Comparison of ENCODE assay signal across 10 mouse cellular contexts in the genomic region with DNA sequence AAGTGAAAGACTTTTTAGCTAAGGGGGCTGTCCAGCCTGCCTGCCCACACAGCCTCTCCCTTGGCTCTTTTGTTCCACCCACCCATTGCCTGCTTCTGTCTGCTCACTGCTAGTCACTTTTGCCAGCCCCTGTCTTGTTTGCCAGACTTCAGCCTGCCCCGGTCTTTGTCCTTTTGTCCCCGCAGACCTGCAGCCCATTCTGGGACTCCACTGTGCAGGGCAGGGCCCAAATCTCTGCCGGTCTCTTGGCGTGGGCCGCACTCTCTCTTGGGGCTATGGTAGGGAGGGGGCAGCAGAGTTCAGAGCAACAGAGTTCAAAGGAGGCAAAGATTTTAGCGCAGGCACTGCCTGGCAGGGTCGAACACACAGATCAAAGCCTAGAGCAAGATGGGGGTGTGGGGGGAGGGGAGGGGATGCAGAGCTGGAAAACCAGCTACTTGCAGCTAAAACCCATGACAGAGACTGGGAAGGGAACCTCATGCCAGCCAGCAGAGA. TPM values are rescaled to one million over a fixed set of nuclear protein-coding genes. Genes with fewer than 3 reads are reported as not detected.
A peak's percentile ranks its signal among the peaks of the same experiment; 100 is the strongest.
DNase-seq lines count a peak whose midpoint lies in the region; ATAC-seq lines count a peak whose summit lies in the region.
"Had no signal": no experiment of that assay in that cellular context is flagged by ENCODE, and none has a peak within 500 bp of the region (broad histone marks: within the 10 kb centered on the region; RNA-seq: fewer than 3 reads in every experiment).

No protein-coding gene starts in this region.

- peak; percentile 6 for DNase-seq in gastrocnemius, postnatal 25 days
- DNase-seq in gastrocnemius, adult 8-10 months (ENCODE audit: low spot score in 2 of 2): no peak
- DNase-seq in WW6 (ENCODE audit: low read depth, low spot score): peak; percentile 34
- DNase-seq in hindlimb bud, embryonic 11.5 days (ENCODE audit: extremely low spot score, low read depth, low spot score): peak; percentile 14
- DNase-seq in liver, embryonic 11.5 days (ENCODE audit: low spot score): peak; percentile 44
- peak; percentile 50 for DNase-seq in retina, postnatal 1 day
- DNase-seq in spleen, postnatal 10 days (ENCODE audit: low spot score in 2 of 2): no peak

- no peaks in the 10 kb centered on the region for H3K27me3 ChIP-seq in forebrain, embryonic 13.5 days
- H3K27me3 ChIP-seq in liver, embryonic 11.5 days (replicated peaks; ENCODE audit: control insufficient read depth, insufficient read depth, low read length): no peaks in the 10 kb centered on the region

- H3K4me1 ChIP-seq in forebrain, embryonic 13.5 days: peaks cover 7% of the 10 kb centered on the region
- H3K4me1 ChIP-seq in liver, embryonic 11.5 days (replicated peaks; ENCODE audit: control insufficient read depth, insufficient read depth, low read length): no peaks in the 10 kb centered on the region

- peak overlapping the region; percentile 56 for H3K9ac ChIP-seq in forebrain, embryonic 13.5 days
- no peak overlapping the region; the same call in 1 of the 2 replicates for H3K9ac ChIP-seq in liver, embryonic 11.5 days (ENCODE audit: low read depth, low read length)

- H3K4me2 ChIP-seq in forebrain, embryonic 13.5 days: peak overlapping the region; percentile 57
- H3K4me2 ChIP-seq in liver, embryonic 11.5 days: peak overlapping the region; percentile 26; the same call in 1 of the 2 replicates

- H3K9me3 ChIP-seq in forebrain, embryonic 13.5 days (replicated peaks): no peaks in the 10 kb centered on the region
- no peaks in the 10 kb centered on the region for H3K9me3 ChIP-seq in liver, embryonic 11.5 days (ENCODE audit: control insufficient read depth, low read length)

- ATAC-seq in forebrain, embryonic 13.5 days: peak; percentile 95
- peak; percentile 84 for ATAC-seq in liver, embryonic 11.5 days (replicated peaks; ENCODE audit: low FRiP score)

- no peaks in the 10 kb centered on the region for H3K36me3 ChIP-seq in forebrain, embryonic 13.5 days (ENCODE audit: poor library complexity, severe bottlenecking)
- H3K36me3 ChIP-seq in liver, embryonic 11.5 days (ENCODE audit: control insufficient read depth, insufficient read depth, low read length): no peaks in the 10 kb centered on the region

- peak overlapping the region; percentile 79 for H3K27ac ChIP-seq in forebrain, embryonic 13.5 days
- H3K27ac ChIP-seq in liver, embryonic 11.5 days (ENCODE audit: low read depth, low read length): peak overlapping the region; percentile 9

- H3K4me3 ChIP-seq in forebrain, embryonic 13.5 days: peak overlapping the region; percentile 18
- no peak overlapping the region for H3K4me3 ChIP-seq in liver, embryonic 11.5 days (ENCODE audit: low read depth, low read length)

- WGBS in forebrain, embryonic 13.5 days: under 1% methylated on average over 7 of the region's 7 CpGs
- WGBS in liver, embryonic 11.5 days: 16% methylated on average over 7 of the region's 7 CpGs

RNA-seq across cellular contexts. Expression of gene Olfr875, which starts 11.2 kb away (rescaled TPM):
- total RNA-seq in gastrocnemius, postnatal 25 days (2021): not detected
- total RNA-seq in gastrocnemius, adult 8-10 months (2022): not detected
- not detected in 2 replicates for polyA plus RNA-seq in forebrain, embryonic 13.5 days (2015; fragmentation: Nextera tagmentation; extraction: Ambion mirVana)
- not detected in 2 replicates for polyA plus RNA-seq in liver, embryonic 11.5 days (2014; fragmentation: Nextera tagmentation; extraction: Ambion mirVana)
- total RNA-seq: layer of hippocampus, adult 8-10 months; MEL had no signal

RNA-seq across cellular contexts. Expression of gene Olfr876, which starts 20.0 kb away (rescaled TPM):
- not detected for total RNA-seq in gastrocnemius, postnatal 25 days (2021)
- not detected for total RNA-seq in gastrocnemius, adult 8-10 months (2022)
- not detected in 2 replicates for polyA plus RNA-seq in forebrain, embryonic 13.5 days (2015; fragmentation: Nextera tagmentation; extraction: Ambion mirVana)
- not detected in 2 replicates for polyA plus RNA-seq in liver, embryonic 11.5 days (2014; fragmentation: Nextera tagmentation; extraction: Ambion mirVana)
- total RNA-seq: layer of hippocampus, adult 8-10 months; MEL had no signal

RNA-seq across cellular contexts. Expression of gene Olfr874, which starts 37.9 kb away (rescaled TPM):
- not detected for total RNA-seq in gastrocnemius, postnatal 25 days (2021)
- total RNA-seq in gastrocnemius, adult 8-10 months (2022): not detected
- polyA plus RNA-seq in forebrain, embryonic 13.5 days (2015; fragmentation: Nextera tagmentation; extraction: Ambion mirVana): not detected in 2 replicates
- not detected in 2 replicates for polyA plus RNA-seq in liver, embryonic 11.5 days (2014; fragmentation: Nextera tagmentation; extraction: Ambion mirVana)
- total RNA-seq: layer of hippocampus, adult 8-10 months; MEL had no signal

Comparison
In these comparisons a context has a peak if more than half of its experiments do, and no peak if none do; other contexts are left out.
1. DNase-seq: peak in gastrocnemius, postnatal 25 days (single experiment), WW6 (single experiment), hindlimb bud, embryonic 11.5 days (single experiment), liver, embryonic 11.5 days (single experiment) and retina, postnatal 1 day (single experiment); none in gastrocnemius, adult 8-10 months (0 of 2) and spleen, postnatal 10 days (0 of 2).